Mouse (Mus musculus) MEL (cell line): ENCODE results near the gene Pef1. TPM values are rescaled to one million over a fixed set of nuclear protein-coding genes. Genes with fewer than 3 reads are reported as not detected.

Experiments used
- DNase-seq: peaks from one replicate; pipeline ENCODE4 v3.0.0; 2011; ENCODE audit warnings: low read depth, low spot score
- H3K27ac ChIP-seq: 2 replicates; pipeline ENCODE4 v1.5.1; 2012; ENCODE audit warnings: low read depth, mild to moderate bottlenecking, control low read depth, low read length, moderate library complexity; ENCODE audit not compliant: control insufficient read depth
- H3K27me3 ChIP-seq, 2 experiments: fragments of 150-350 bp in 1 of 2; sonication (generic) in 1 of 2; 2 replicates each; pipeline ENCODE4 v1.6.1; 2012; ENCODE audit warnings: low read length in 2 of 2, mild to moderate bottlenecking in 2 of 2, improper control_type of control experiment in 1 of 2, moderate library complexity in 1 of 2; ENCODE audit not compliant: insufficient read depth in 2 of 2, control insufficient read depth in 1 of 2
- H3K36me3 ChIP-seq, 2 experiments: 2 replicates each; pipeline ENCODE4 v1.6.1; 2012 to 2014; ENCODE audit warnings: low read length in 2 of 2, improper control_type of control experiment in 1 of 2, inconsistent platforms in 1 of 2, mild to moderate bottlenecking in 1 of 2; ENCODE audit not compliant: insufficient read depth in 2 of 2, control insufficient read depth in 1 of 2
- H3K4me1 ChIP-seq, 2 experiments: fragments of 150-350 bp in 1 of 2; sonication (generic) in 1 of 2; 2 replicates each; pipeline ENCODE4 v1.6.1; 2012; ENCODE audit warnings: low read length in 2 of 2, improper control_type of control experiment in 1 of 2, mild to moderate bottlenecking in 1 of 2; ENCODE audit not compliant: insufficient read depth in 2 of 2, control insufficient read depth in 1 of 2
- H3K4me3 ChIP-seq, 2 experiments: fragments of 150-350 bp in 1 of 2; sonication (generic) in 1 of 2; 2 replicates each; pipeline ENCODE4 v1.5.1; 2012; ENCODE audit warnings: low read depth in 2 of 2, low read length in 2 of 2, mild to moderate bottlenecking in 2 of 2, moderate library complexity in 2 of 2, control low read depth in 1 of 2, improper control_type of control experiment in 1 of 2; ENCODE audit not compliant: control insufficient read depth in 1 of 2, insufficient read depth in 1 of 2
- H3K79me2 ChIP-seq: 2 replicates; pipeline ENCODE4 v1.6.1; 2012; ENCODE audit warnings: mild to moderate bottlenecking, low read length, moderate library complexity; ENCODE audit not compliant: control insufficient read depth, poor library complexity, insufficient read depth
- H3K9ac ChIP-seq: 2 replicates; pipeline ENCODE4 v1.6.1; 2012; ENCODE audit warnings: low read depth, mild to moderate bottlenecking, control low read depth, low read length, moderate library complexity; ENCODE audit not compliant: control insufficient read depth, poor library complexity, severe bottlenecking
- H3K9me3 ChIP-seq: fragments of 150-350 bp; sonication (generic); replicated peaks from 2 replicates; pipeline ENCODE4 v1.6.1; 2012; ENCODE audit warnings: mild to moderate bottlenecking, low read length, improper control_type of control experiment, moderate library complexity; ENCODE audit not compliant: insufficient read depth
- BHLHE40 ChIP-seq: IDR thresholded peaks from 2 replicates; pipeline ENCODE4 v1.6.1; 2012; ENCODE audit warnings: low read depth, mild to moderate bottlenecking, inconsistent platforms, low read length, improper control_type of control experiment, borderline replicate concordance
- CHD1 ChIP-seq: IDR thresholded peaks from 2 replicates; pipeline ENCODE4 v1.6.1; 2012; ENCODE audit warnings: low read depth, mild to moderate bottlenecking, inconsistent platforms, low read length, improper control_type of control experiment
- CHD2 ChIP-seq: IDR thresholded peaks from 2 replicates; pipeline ENCODE4 v1.6.1; 2011; ENCODE audit warnings: low read length, improper control_type of control experiment
- E2F4 ChIP-seq: IDR thresholded peaks from 2 replicates; pipeline ENCODE4 v1.6.1; 2011; ENCODE audit warnings: low read depth, low read length, improper control_type of control experiment, borderline replicate concordance
- GABPA ChIP-seq: IDR thresholded peaks from 2 replicates; pipeline ENCODE4 v1.6.1; 2012; ENCODE audit warnings: low read depth, mild to moderate bottlenecking, inconsistent platforms, low read length, improper control_type of control experiment, moderate library complexity
- GATA1 ChIP-seq: IDR thresholded peaks from 2 replicates; pipeline ENCODE4 v1.6.1; 2011; ENCODE audit warnings: low read depth, low read length, improper control_type of control experiment
- HCFC1 ChIP-seq: IDR thresholded peaks from 2 replicates; pipeline ENCODE4 v1.6.1; 2012; ENCODE audit warnings: low read depth, mild to moderate bottlenecking, inconsistent platforms, low read length, improper control_type of control experiment, moderate library complexity
- JUND ChIP-seq: IDR thresholded peaks from 2 replicates; pipeline ENCODE4 v1.6.1; 2011; ENCODE audit warnings: low read depth, mild to moderate bottlenecking, improper control_type of control experiment, low read length
- KAT2A ChIP-seq: conservative IDR thresholded peaks from 2 replicates; pipeline ENCODE4 v1.6.1; 2012; ENCODE audit warnings: low read depth, low read length, improper control_type of control experiment, inconsistent platforms
- MAZ ChIP-seq: IDR thresholded peaks from 2 replicates; pipeline ENCODE4 v1.6.1; 2012; ENCODE audit warnings: low read depth, mild to moderate bottlenecking, inconsistent platforms, low read length, improper control_type of control experiment
- MEF2A ChIP-seq: IDR thresholded peaks from 2 replicates; pipeline ENCODE4 v1.6.1; 2014; ENCODE audit warnings: low read depth, mild to moderate bottlenecking, inconsistent platforms, low read length, improper control_type of control experiment; ENCODE audit not compliant: poor library complexity, insufficient replicate concordance, severe bottlenecking; ENCODE audit errors: extremely low read depth
- MYB ChIP-seq: IDR thresholded peaks from 2 replicates; pipeline ENCODE4 v1.6.1; 2011; ENCODE audit warnings: mild to moderate bottlenecking, low read depth, low read length, improper control_type of control experiment
- RCOR1 ChIP-seq: IDR thresholded peaks from 2 replicates; pipeline ENCODE4 v1.6.1; 2012; ENCODE audit warnings: low read depth, mild to moderate bottlenecking, inconsistent platforms, low read length, improper control_type of control experiment
- SMC3 ChIP-seq: IDR thresholded peaks from 2 replicates; pipeline ENCODE4 v1.6.1; 2011; ENCODE audit warnings: low read depth, low read length, improper control_type of control experiment
- TAL1 ChIP-seq: IDR thresholded peaks from 2 replicates; pipeline ENCODE4 v1.6.1; 2012; ENCODE audit warnings: mild to moderate bottlenecking, inconsistent platforms, low read length, moderate library complexity, mixed read lengths
- TBP ChIP-seq: IDR thresholded peaks from 2 replicates; pipeline ENCODE4 v1.8.0; 2011; ENCODE audit warnings: low read depth, low read length, improper control_type of control experiment
- UBTF ChIP-seq: IDR thresholded peaks from 2 replicates; pipeline ENCODE4 v1.6.1; 2012; ENCODE audit warnings: low read depth, mild to moderate bottlenecking, inconsistent platforms, low read length, improper control_type of control experiment, moderate library complexity, borderline replicate concordance; ENCODE audit not compliant: insufficient read depth
- ZC3H11A ChIP-seq: IDR thresholded peaks from 2 replicates; pipeline ENCODE4 v1.6.1; 2012; ENCODE audit warnings: low read depth, mild to moderate bottlenecking, inconsistent platforms, low read length, improper control_type of control experiment
- ZNF384 ChIP-seq: IDR thresholded peaks from 2 replicates; pipeline ENCODE4 v1.6.1; 2012; ENCODE audit warnings: low read depth, mild to moderate bottlenecking, inconsistent platforms, low read length, improper control_type of control experiment
- polyA plus RNA-seq, 2 experiments: library from polyadenylated mRNA; stranded (reverse) in 1 of 2; unstranded in 1 of 2; fragments of >175 nt in 1 of 2; fragments of >200 nt in 1 of 2; gene quantifications; 2 replicates each; pipeline versions ENCODE4 v1.2.1 to v1.2.4; 2012; ENCODE audit warnings: low replicate concordance in 2 of 2, low read depth in 1 of 2; ENCODE audit not compliant: insufficient read length in 2 of 2, insufficient read depth in 1 of 2, missing spikeins in 1 of 2
- total RNA-seq: library from RNA; depleted of rRNA; stranded (reverse); fragments of 300-350 nt; gene quantifications from 2 replicates; pipeline ENCODE4 v1.2.3, GENCODE M21; 2012

Gene Pef1
- total and polyA plus RNA-seq, 3 experiments: 27.3 to 49.8 TPM; not detected in 1

- H3K79me2 ChIP-seq: no peaks in the 10 kb centered on the region; the same call in 1 of the 2 replicates
- H3K9me3 ChIP-seq: no peaks in the 10 kb centered on the region
- no peak overlapping the region for H3K27ac ChIP-seq
- peaks cover 0 to 12% of the 10 kb centered on the region in 2 experiments; a peak in 2 of 4 replicates for H3K36me3 ChIP-seq
- DNase-seq: no peak
- H3K9ac ChIP-seq: no peak overlapping the region
- H3K4me1 ChIP-seq: peaks cover 0 to 22% of the 10 kb centered on the region in 2 experiments; a peak in 3 of 4 replicates
- no peak for TF ChIP-seq KAT2A
- no peak for TF ChIP-seq E2F4
- TF ChIP-seq MEF2A: no peak
- no peak for TF ChIP-seq GABPA
- no peak for TF ChIP-seq CHD1
- TF ChIP-seq JUND: no peak
- no peak for TF ChIP-seq SMC3
- no peak for TF ChIP-seq ZNF384
- no peak for TF ChIP-seq CHD2
- TF ChIP-seq TBP: no peak
- TF ChIP-seq MYB: no peak
- no peak for TF ChIP-seq GATA1
- no peak for TF ChIP-seq TAL1
- no peak for TF ChIP-seq ZC3H11A
- no peak for TF ChIP-seq HCFC1
- no peak for TF ChIP-seq RCOR1
- TF ChIP-seq BHLHE40: no peak
- H3K27me3 ChIP-seq: no peaks in the 10 kb centered on the region
- no peak overlapping the region for H3K4me3 ChIP-seq
Observed at GRCm38 (mm10) chr4:130109666-130110065, 7.3 kb downstream of the Pef1 start.

- peaks cover 0 to 20% of the 10 kb centered on the region in 2 experiments; a peak in 3 of 4 replicates for H3K4me1 ChIP-seq
Observed at GRCm38 (mm10) chr4:130110091-130110490, 7.7 kb downstream of the Pef1 start.

More at GRCm38 (mm10) chr4:130110091-130110490, 7.7 kb downstream of the Pef1 start:
- H3K9me3 ChIP-seq: no peaks in the 10 kb centered on the region
- no peak for DNase-seq
- no peaks in the 10 kb centered on the region; the same call in 1 of the 2 replicates for H3K79me2 ChIP-seq
- TF ChIP-seq MAZ (no peak), UBTF (no peak), JUND (no peak), ZC3H11A (no peak)
- H3K4me3 ChIP-seq: no peak overlapping the region
- H3K9ac ChIP-seq: no peak overlapping the region
- H3K36me3 ChIP-seq: peaks cover 0 to 12% of the 10 kb centered on the region in 2 experiments; a peak in 2 of 4 replicates
- H3K27me3 ChIP-seq: no peaks in the 10 kb centered on the region
- no peak overlapping the region for H3K27ac ChIP-seq
